Mouse (Mus musculus) spleen, postnatal 14 days (tissue): ENCODE measurements around the gene Cmc2.

Experiments used
- DNase-seq, 2 experiments: peaks; one replicate each; pipeline ENCODE4 v3.0.0; 2021 to 2022; ENCODE audit warnings: low spot score in 2 of 2

Cmc2 gene

DNA sequence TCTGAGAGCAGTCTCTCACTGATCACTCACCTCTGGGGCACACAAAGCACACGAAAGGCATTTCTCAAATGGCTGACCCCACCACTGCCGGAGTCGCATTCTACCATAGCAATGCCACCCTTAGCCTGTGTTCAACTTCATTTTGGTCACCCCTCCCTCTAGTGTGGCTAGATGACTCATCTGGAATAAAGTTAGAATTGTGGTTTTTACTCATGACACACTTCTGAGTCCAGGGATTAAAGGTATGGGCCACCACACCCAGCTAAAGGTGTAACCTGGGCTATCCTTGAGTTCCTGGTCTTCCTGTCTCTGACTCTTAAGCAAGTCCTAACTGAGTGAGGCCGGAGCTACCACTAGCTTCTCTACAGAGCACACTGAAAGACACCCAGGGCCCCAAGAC, 15.4 kb downstream of the Cmc2 start:
- no peak for DNase-seq

DNA sequence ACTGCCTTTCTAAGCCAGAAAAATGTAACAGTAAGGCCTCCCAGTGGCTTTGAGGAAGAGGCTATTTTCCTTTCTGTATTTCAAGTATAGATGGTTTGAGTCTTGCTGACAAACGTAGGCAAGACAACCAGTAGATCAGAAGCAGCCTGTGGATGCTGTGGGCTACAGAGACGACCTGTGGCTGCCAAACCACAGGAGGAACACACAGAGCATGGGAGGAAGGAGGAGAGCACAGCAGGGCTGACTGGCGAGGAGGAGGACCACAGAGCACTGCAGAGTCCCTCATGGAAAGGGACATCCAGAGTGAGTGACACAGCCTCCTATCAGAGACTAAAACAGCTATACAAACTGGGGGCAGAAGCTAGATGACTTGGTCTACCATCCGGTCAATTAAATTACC, 16.0 kb downstream of the Cmc2 start:
- no peak for DNase-seq

DNA sequence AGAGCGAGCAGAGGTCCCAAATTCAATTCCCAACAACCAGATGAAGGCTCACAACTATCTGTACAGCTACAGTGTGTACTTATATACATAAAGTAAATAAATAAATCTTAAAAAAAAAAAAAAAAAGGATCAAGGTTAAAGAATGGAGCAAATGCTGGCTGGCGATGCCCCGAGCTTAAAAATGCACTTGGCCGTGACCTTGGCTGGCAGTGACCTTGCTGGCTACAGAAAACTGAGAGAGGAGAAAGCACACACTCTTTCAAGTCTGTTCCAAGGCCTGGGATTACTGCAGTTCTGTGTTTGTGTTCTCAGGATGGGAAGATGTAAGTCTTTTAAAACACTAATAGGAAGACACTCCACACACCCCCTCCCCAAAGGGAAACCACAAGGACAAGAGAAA, 16.5 kb downstream of the Cmc2 start:
- no peak for DNase-seq

DNA sequence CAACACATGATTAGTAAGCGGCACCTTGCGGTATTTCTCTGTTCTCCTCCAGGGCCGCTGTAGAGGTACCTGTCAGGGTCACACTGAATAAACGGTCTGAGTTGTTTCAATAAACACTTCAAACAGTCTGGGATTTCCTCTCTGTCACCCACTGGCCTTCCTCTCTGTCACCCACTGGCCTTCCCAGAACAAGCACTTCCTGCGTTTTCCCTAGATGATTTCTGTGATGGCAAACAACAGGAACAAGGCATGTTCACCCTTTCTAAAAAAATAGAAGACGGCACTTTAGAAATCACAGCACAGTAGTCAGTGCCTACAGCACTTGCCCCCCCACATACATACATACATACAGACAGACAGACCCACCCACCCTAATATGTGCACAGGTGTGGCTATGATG, 25.7 kb downstream of the Cmc2 start:
- no peak for DNase-seq

DNA sequence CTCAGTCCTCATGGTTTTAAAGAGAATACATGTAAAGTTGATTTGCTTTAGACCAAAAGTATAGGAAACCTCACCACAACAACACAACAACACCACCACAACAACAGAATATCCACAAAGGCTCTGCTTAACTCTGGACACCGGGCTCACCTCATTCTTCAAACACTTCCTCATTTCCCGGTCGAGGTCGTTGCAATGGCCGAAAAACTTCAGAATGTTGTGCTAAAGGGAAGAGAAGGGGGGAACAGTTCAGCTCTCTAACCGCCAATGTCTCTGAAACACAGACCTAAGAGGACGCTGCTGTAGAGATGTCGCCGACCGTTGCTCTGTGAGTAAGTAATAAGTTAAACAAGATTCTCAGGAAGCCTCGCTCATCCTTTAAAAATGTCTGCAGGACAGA, 27.3 kb downstream of the Cmc2 start:
- DNase-seq, result no peak

DNA sequence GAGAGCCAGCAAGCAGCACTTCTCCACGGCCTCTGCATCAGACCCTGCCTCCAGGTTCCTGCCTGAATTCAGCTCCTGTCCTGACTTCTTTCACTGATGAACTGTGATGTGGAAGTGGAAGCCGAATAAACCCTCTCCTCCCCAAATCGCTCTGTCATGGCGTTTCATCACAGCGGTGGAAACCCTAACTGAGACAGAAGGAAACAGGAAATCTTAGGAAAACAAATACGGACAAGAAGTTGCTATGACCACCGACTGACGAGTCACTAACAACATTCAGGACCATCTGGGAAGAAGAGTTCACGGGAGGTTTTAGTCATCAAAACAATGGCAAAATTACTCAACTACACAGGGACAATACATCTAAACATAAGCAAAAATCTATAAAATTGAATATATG, 28.6 kb downstream of the Cmc2 start:
- DNase-seq, result no peak

DNA sequence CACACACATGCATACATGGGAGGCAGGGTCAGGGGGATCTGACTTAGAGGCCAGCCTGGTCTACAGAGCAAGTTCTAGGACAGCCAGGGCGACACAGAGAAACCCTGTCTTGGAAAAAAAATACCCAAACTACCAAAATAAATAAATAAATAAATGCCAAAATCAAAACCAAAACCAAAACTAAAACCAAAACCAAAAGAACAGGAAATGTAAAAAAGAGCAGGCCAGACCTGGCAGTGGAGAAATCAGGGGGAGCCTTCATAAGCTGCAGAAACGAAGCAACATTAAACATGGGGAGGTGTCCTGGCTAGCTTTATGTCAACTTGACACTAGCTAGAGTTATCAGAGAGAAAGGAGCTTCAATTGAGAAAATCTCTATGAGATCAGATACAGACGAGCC, 29.1 kb downstream of the Cmc2 start:
- DNase-seq, result no peak

DNA sequence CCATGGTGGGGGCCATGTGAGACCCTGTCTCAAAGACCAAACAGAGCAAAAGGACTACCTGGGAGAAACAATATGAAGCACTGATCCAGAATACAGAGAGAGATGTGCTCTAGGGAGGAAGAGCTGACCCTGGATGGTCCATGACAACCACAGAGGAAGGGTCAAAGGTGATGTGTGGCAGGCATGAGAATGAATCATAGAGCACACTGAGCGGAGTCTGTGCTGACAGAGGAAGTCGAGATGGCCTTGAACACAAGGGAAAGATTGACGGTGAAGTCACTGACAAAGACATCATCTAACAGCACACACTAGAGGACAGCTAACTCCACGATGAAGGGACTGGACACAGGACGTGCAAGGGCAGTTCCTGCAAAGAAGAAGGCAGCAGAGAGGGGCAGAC, 29.8 kb downstream of the Cmc2 start:
- no peak for DNase-seq

DNA sequence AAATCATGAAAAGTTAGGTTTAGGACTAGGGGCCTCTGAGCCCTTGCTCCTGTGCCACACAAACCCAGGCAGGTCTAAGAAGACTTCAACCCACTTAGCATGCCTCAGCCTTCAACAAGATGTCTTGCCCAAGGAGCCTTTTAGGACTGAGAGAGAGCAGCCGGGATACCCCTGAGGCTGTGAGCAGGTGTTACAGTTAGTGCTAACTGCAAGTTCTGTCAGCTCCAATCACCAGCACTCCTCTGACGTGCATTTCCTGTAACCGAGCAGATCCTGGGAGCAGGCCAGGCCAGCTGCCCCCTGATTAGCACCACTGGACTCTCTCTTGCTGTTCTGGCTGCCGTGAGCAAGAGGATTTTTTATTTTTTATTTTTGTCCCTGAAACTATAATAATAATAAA, 33.4 kb downstream of the Cmc2 start:
- no peak for DNase-seq

DNA sequence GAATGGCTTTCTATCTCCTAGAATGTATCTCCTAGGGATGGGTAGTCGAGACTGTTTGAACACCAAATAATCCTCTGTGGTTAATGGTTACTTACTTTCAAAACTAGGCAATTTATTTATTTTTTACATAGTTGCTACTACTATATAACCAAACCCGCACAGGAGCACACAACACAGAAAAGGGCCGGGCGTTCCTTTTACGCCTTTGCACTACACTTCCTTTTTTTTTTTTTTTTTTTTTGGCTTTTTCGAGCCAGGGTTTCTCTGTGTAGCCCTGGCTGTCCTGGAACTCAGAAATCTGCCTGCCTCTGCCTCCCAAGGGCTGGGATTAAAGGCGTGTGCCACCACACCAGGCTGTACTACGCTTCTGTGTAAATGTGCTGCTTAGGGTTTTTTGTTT, 39.9 kb downstream of the Cmc2 start:
- no peak for DNase-seq

DNA sequence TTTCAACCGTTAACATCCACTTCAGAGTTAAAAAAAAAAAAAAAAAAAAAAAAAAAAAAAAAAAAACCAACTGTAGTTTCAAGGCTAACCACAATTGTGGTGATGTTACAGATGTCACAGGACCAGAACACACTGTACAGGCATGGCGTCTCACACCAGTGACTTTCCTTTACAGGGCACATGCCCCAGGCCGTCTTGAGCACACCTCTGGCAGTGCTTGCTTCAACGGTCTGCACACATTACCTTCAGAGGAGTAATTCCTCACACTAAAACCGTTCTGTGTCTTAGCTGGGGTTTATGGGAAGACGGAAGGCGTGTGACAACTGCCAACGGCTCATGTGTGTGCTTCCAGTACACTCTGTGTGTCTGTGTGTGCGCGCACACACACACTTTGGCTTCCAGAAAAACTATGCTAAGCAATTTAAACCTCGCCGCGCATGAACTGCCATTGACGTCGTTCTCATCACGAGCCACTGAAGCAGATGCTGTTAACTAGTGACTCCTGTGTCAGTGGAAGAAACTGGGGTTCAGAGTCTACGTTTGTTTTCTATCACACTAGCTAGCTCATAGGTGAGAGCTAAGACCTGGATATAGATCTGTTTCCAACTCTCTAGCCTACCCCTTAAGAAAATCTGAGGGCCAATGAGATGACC, 45.3 kb downstream of the Cmc2 start:
- no peak for DNase-seq

DNA sequence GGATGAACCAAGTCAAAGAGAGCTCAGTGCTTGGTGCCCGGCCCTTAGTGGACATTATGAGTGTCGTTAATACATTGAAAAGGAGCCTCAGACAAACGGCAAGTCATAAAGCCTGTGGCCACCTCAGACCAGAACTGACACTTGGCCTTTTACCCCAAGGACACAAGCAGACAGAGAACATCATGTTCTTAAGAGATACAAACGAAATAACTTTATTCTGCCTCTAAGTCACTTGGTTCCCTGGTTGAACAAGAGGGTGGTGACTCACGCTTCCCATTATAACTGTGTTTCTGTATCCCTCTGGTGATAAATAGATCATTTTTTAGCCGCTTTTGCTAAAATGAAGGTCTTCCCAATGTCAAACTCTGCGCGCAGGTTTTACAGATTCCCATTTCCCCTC, 47.3 kb downstream of the Cmc2 start:
- no peak for DNase-seq

DNA sequence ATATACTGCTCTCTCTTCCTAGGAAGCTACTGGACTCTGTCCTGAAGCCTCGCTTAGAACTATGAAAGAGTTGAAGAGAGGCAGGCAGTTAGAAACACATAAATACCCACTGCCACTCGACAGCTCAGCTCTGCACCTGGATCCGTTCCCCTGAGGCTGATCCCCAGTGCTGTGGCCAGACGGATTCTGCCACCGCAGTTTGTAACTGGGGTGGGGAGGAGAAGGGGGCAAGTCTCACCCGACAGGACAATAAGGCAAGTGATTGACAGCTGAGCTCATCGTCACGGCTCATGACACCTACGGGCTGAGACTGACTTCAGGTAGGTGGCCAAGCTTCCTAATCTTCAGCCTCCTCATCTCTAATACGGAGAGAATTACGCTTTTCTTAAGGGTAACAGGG, 47.7 kb downstream of the Cmc2 start:
- no peak for DNase-seq

DNA sequence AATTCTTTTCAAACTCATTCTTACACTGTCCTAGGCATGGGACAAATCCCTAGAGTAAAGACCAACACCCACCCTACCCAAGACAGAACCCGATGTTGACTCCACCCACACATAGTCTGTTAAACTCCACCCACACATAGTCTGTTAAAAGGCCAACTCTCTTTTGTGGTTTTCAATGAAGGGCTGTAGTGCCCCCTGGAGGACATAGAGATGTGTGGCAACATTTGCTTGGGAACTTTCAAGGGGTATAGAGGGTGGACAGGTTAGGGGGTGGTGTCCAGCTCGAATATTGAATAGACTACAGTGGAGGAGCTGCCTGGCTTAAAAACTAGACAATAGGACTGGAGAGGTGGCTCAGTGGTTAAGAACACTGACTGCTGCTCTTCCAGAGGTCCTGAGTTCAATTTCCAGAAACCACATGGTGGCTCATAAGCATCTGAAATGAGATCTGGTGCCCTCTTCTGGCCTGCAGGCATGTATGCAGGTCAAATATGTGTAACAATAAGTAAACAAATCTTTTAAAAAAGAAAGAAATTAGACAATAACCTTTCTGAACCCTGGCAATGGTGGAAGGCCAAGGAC, 48.4 kb downstream of the Cmc2 start:
- DNase-seq, result no peak

DNA sequence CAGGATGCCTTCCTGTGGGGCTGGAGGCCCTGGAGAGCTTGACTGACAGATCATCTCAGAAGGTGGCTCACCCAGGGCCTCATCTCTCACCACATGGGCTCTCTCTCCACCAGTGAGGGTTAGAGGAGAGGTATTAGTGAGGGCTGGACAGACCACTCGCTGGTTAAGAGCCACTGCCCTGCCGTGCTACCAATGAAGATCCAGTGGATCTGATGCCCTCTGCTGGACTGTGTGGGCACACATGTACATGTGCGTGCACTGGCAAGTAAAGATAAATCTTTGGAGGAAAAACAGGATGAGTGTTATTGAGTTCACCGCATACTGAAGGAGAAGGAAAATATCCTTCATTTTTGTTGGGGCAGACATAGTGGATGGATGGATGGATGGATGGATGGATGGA, 52.6 kb downstream of the Cmc2 start:
- DNase-seq, result no peak

DNA sequence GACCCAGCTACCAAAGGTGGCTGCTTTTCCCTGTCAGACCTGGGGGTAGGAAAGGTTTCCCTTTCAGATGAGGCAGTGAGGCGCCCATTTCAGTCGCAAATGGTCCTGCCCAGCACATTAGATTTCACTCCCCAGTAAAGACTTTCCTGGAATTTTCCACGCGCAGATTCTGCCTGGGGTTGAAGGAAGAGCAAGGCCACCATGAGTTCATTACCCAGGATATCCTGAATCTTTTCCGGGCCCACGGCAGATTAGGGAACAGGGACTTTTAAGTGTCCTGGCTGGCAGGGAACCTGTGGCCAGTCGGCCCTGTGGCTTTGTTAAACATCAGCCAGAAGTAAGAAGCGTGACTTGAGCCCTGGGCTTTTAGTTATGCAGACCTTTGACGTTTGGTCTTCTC, 53.9 kb downstream of the Cmc2 start:
- DNase-seq, result no peak

DNA sequence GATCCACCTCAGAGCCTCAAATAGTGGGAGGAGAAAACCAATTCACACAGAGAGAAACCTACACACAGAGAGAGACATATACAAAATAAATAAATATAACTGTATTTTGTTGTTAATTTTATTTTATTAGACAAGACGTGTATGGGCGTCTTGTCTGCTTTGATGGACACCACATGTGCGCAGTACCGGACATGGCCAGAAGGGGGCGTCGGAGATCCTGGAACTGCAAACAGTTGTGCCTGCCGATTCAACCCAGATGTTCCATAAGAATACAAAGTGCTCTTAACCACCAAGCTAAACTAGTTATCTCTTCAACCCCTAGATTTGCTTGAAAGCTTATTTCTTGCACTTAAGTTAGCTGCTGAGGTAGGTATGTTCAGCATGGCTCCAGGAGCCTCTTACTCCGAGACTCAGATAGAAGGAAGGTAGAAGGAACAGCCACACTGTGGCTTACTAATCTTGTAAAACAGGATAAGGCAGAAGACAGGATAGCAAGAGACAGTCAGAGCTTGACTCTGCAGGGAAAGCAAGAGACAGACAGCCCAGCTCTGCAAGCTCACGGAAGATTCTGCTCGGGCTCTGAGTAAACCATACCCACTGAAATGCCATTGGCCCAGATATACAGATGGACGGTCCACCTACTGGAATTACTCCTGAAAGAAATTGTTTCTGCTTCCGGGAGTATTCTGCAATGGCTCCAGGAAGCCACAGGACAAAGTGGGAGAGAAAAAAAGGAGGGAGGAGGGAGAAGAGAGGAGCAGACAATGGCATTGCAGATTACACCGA, 54.9 kb downstream of the Cmc2 start:
- peak; percentile 25 to 58 for DNase-seq

DNA sequence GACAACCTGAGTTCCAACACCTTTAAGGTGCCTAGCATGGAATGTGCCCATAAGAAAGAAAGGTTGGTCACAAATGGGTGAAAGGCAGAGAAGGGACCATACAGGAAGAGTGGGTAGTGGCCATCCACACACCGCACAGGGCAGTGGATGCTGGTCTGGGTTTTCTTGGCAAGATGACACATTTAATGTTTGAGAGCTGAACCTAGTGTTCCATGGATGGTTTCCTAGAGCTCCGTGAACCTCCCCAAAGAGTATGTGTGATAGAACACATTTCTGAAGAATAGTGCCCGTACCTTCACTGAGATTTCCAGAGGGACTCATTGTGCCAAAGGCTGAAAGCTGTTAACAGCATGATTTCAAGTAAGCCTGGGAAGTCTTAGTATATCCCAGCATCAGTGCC, 56.7 kb downstream of the Cmc2 start:
- no peak for DNase-seq

DNA sequence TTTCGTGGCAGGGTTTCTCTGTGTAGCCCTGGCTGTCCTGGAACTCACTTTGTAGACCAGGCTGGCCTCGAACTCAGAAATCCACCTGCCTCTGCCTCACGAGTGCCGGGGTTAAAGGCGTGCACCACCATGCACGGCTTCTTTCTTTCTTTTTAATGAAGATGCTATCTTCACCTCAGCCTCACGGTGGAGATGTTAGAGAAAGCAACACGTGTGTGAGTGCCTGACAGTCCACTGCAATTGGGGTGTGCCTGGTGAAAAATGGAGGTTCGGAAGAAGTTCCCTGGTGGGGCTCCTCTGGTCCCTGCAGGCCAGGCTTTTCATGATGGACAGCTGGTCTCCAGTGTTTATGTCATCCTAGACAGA, 57.2 kb downstream of the Cmc2 start:
- no peak for DNase-seq

DNA sequence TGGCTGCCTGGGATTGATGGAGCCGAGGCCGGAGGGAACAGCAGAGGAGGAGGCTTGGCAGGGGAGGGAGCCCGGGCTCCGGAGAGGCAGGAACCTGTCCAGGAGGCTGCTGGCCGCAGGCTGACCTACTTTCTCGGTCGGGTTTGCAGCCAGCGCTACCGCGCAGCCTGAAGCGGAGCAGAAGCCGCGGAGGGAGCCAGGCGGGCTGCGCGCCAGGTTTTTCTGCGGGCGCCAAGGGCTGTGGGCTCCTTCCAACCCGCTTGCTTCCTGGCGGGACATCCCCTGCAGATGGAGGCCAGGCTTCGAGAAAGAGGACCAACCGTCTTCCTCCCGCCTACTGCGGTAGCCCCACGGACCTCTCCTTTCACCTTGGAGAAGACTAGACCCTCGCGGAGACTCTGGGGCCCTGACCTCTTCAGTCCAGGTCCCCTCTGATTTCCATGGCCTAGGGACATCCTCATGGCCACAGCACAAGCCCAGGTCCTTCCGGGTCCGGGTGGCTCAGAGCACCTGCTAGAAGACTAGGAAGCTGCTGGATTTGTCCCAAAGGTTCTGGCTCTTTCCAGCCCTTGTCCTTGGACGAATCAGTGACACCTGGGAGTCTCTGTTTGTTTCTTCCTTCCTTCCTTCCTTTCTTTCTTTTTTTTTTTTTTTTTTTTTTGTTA, 57.8 kb downstream of the Cmc2 start:
- no peak for DNase-seq

DNA sequence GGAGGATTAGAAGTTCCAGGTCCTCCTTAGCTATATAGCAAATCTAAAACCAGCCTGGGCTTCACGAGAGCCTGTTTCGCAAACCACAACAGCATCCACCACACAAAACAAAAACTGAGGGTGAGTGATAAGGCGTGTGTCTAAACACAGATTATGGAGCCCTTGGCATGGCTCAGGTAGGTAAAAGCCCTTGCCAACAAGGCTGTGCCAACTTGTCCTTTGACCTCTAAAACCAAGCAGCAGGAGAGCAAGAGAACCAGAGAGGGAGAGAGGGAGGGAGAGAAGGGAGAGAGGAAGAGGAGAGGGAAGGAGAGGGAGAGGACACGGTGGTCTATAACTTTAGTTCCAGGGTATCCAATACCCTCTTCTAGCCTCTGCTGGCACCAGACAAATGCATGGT, 59.1 kb downstream of the Cmc2 start:
- no peak for DNase-seq

DNA sequence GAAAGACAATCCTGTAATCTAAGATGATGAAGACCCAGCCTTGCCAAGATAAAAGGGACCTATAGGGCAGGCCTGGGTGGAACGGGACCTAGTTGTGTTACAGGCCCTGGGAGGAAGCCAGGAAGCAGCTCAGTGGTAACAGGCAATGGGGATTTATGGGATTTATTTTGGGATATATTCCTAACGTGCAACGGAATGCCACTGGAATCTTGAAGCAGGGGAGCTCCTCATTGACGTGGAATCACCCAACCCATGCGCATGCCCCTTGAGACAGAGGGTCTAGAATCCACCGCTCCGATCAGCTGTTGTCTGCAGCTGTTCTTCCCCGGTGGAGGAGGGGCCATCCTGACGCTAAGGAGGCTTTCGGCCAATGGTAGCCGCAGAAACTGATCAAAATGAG, 69.2 kb downstream of the Cmc2 start:
- DNase-seq, result no peak

DNA sequence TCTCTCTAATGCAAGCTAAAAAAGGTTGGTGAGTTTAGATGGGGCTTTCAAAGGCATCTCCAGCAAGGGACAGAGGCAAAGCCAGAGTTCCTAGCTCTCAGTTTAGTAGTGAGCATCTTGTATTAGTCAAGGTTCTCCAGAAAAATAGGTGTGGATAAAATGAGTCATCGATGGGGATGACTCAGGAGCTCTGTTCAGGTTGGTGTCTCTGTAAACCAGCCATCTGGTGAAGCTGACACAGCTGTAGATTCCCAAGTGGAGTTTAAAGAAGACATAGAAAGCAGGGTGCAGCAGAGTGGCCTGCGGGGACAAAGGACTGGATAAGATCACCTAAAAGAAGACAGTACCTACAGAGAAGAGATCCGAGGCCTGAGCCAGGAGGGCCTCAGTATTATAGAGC, 73.2 kb downstream of the Cmc2 start:
- no peak for DNase-seq
